Mouse (Mus musculus) lung, adult 2 months (tissue): ENCODE results near the gene Gm20388.

ENCODE experiments used
- CTCF ChIP-seq: fragments of 200-500 bp; IDR thresholded peaks from 2 replicates; pipeline ENCODE4 v1.5.1; 2011; ENCODE audit warnings: mild to moderate bottlenecking, low read length, control low read depth; ENCODE audit not compliant: insufficient read depth
- POLR2A ChIP-seq: fragments of 200-500 bp; IDR thresholded peaks from 2 replicates; pipeline ENCODE4 v1.6.1; 2011; ENCODE audit warnings: low read depth, mild to moderate bottlenecking, control low read depth, low read length, borderline replicate concordance; ENCODE audit errors: extremely low read depth

GRCm38 (mm10) chr8:122243310-122243709, 2332.7 kb downstream of the Gm20388 start:
- TF ChIP-seq CTCF (no peak), POLR2A (no peak)
